Mouse (Mus musculus) lung, embryonic 16.5 days (tissue): ENCODE data around the gene Gpc6. TPM values are rescaled to one million over a fixed set of nuclear protein-coding genes. Genes with fewer than 3 reads are reported as not detected.

ENCODE experiments used
- ATAC-seq: fragments of 200-750 bp; cut with Nextera tagmentation; 2 replicates; pipeline ENCODE4 v1.8.0; 2017; ENCODE audit warnings: low read depth, mild to moderate bottlenecking, moderate library complexity
- H3K27ac ChIP-seq: fragments of 300-500 bp; sonication (generic); 2 replicates; pipeline ENCODE4 v1.5.1; 2014; ENCODE audit warnings: mild to moderate bottlenecking, control low read depth, low read length
- H3K27me3 ChIP-seq: fragments of 300-500 bp; sonication (generic); 2 replicates; pipeline ENCODE4 v1.6.1; 2014; ENCODE audit warnings: low read depth, low read length, mixed read lengths; ENCODE audit not compliant: control insufficient read depth, insufficient read depth
- H3K36me3 ChIP-seq: fragments of 300-500 bp; sonication (generic); 2 replicates; pipeline ENCODE4 v1.6.1; 2014; ENCODE audit warnings: low read length; ENCODE audit not compliant: control insufficient read depth, insufficient read depth
- H3K4me1 ChIP-seq: fragments of 300-500 bp; sonication (generic); replicated peaks from 2 replicates; pipeline ENCODE4 v1.6.1; 2014; ENCODE audit warnings: low read length, mixed read lengths; ENCODE audit not compliant: control insufficient read depth, insufficient read depth
- H3K4me2 ChIP-seq: fragments of 300-500 bp; sonication (generic); 2 replicates; pipeline ENCODE4 v1.6.1; 2014; ENCODE audit warnings: low read depth, low read length, control low read depth
- H3K4me3 ChIP-seq: fragments of 300-500 bp; sonication (generic); 2 replicates; pipeline ENCODE4 v1.5.1; 2014; ENCODE audit warnings: mild to moderate bottlenecking, low read length, control low read depth
- H3K9ac ChIP-seq: fragments of 300-500 bp; sonication (generic); 2 replicates; pipeline ENCODE4 v1.6.1; 2014; ENCODE audit warnings: low read length, control low read depth
- H3K9me3 ChIP-seq: fragments of 300-500 bp; sonication (generic); 2 replicates; pipeline ENCODE4 v1.6.1; 2016; ENCODE audit warnings: low read length; ENCODE audit not compliant: control insufficient read depth
- WGBS: fragments of 180-500 bp; shearing (Covaris S2); extraction: QIAGEN DNeasy Blood & Tissue Kit; methylation state at CpG from one replicate; pipeline ENCODE4 v1.1.7; 2014; 5-methylcytosine and 5-hydroxymethylcytosine counted together
- polyA plus RNA-seq: library from polyadenylated mRNA; unstranded; fragments of >200 nt; fragmentation: Nextera tagmentation; extraction: Ambion mirVana; gene quantifications from 2 replicates; pipeline ENCODE4 v1.2.1, GENCODE M21; 2015

The Gpc6 gene
- polyA plus RNA-seq, 1 experiment from 2014 or later = 26.1 TPM

DNA sequence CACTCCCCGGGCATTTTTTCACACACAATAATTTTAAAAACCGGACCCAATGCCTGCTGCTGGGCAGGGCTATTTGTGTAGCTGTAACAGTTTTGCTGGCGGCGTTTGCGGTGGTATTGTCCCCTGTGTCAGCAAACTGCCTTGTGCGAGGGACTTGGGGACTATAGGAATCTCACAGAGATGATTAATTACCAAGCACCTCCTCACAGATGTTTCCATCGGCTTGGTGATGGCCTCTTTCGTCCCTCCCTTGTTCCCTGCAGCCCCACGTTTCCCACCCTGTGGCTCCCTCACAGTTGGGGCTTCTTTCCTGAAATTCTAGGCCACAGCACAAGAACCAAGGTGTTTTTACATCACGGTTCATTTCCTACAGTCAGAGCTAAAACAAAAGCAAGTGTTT, 980.6 kb downstream of the Gpc6 start:
- Histone ChIP-seq H3K4me3 (no peak overlapping the region), H3K4me2 (peak overlapping the region; percentile 30; the same call in 1 of the 2 replicates), H3K9me3 (no peaks in the 10 kb centered on the region), H3K9ac (no peak overlapping the region), H3K4me1 (peaks cover 14% of the 10 kb centered on the region), H3K27ac (no peak overlapping the region), H3K36me3 (no peaks in the 10 kb centered on the region), H3K27me3 (no peaks in the 10 kb centered on the region)
- no peak for ATAC-seq
- 28% methylated on average over 10 of the region's 10 CpGs for WGBS

DNA sequence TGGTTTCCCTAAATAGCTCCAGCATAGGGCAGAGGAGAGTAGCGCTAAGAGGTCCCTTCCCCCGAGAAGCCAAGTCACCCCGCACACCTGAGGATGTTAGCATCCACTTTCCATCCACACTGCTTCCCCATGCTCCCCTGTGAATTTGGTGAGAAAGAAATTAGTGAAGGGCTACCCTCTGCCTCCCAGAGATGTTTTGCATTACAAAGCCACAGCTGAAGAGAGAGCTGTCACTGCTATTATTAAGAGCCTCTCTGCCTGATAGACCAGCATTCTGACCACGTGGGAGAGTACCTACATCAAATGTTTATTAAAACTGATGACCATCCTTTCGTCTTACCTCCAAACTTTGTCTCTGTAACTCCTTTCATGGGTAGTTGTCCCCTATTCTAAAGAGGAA, 981.2 kb downstream of the Gpc6 start:
- ATAC-seq = no peak
- no peak overlapping the region for H3K4me2 ChIP-seq
- no peaks in the 10 kb centered on the region for H3K9me3 ChIP-seq
- H3K4me1 ChIP-seq = peaks cover 14% of the 10 kb centered on the region
- no peak overlapping the region for H3K4me3 ChIP-seq
- WGBS = 71% methylated on average over 5 of the region's 5 CpGs
- H3K27me3 ChIP-seq = no peaks in the 10 kb centered on the region
- no peak overlapping the region for H3K9ac ChIP-seq
- H3K27ac ChIP-seq = no peak overlapping the region
- no peaks in the 10 kb centered on the region for H3K36me3 ChIP-seq

DNA sequence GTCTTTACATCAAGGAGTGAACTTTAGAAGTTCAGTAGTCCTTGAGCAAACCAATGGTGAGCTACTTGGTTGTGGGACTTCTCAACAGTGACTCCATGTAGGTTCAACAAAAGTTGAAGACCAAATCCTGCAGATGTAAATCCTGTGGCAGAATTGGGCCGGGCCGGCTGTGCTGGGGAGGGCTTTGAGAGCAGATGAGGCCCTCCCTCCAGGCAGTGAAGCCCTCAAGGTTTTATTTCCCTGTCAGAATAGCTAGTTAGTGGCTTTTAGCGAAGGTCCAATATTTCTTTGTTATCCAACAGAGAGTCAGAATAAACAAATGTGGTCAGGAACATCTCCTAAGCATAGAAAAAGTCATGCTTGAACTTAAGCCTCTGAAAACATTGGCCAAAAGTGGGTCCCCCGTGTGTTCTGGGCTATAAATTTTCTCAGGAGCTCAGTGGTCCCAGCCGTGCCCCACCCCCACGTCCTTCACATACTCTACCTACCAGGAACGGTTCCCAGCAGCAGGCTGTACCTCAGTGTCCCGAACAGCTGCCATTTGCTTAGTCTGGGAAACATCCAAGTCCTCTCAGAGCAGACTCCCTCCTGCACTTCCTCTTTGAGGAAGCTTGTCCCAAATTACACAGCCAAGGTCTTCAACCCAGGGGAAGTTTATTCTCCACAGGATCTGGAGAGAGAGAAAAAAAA, 983.3 kb downstream of the Gpc6 start:
- no peaks in the 10 kb centered on the region for H3K27me3 ChIP-seq
- H3K27ac ChIP-seq = no peak overlapping the region
- H3K9ac ChIP-seq = no peak overlapping the region
- WGBS = 55% methylated on average over 8 of the region's 8 CpGs
- ATAC-seq = no peak
- H3K36me3 ChIP-seq = no peaks in the 10 kb centered on the region
- H3K4me1 ChIP-seq = peaks cover 14% of the 10 kb centered on the region
- H3K4me2 ChIP-seq = no peak overlapping the region
- no peak overlapping the region for H3K4me3 ChIP-seq
- no peaks in the 10 kb centered on the region for H3K9me3 ChIP-seq

DNA sequence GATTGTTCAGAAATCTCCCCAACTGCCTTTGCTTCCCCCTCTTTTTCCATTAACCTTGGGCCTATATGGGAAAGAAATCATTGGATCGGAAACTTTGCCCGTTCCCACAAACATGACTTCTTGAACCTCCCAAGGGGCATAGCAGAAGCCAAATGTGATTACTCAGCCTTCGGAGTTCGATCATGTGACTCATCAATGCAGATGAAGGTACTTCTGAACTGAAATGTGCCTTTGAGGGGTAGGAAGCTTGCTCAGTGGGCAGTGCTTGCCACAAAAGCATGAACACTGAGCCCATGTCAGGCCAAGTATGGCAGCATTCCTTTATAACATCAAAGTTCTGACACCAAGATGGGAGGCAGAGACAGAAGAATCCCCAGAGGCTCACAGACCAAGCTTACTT, 983.9 kb downstream of the Gpc6 start:
- no peak overlapping the region for H3K9ac ChIP-seq
- H3K4me1 ChIP-seq = peaks cover 14% of the 10 kb centered on the region
- no peaks in the 10 kb centered on the region for H3K27me3 ChIP-seq
- H3K4me2 ChIP-seq = no peak overlapping the region
- no peak for ATAC-seq
- H3K27ac ChIP-seq = no peak overlapping the region
- no peaks in the 10 kb centered on the region for H3K36me3 ChIP-seq
- no peak overlapping the region for H3K4me3 ChIP-seq
- H3K9me3 ChIP-seq = no peaks in the 10 kb centered on the region
- WGBS = 78% methylated on average over 4 of the region's 4 CpGs

DNA sequence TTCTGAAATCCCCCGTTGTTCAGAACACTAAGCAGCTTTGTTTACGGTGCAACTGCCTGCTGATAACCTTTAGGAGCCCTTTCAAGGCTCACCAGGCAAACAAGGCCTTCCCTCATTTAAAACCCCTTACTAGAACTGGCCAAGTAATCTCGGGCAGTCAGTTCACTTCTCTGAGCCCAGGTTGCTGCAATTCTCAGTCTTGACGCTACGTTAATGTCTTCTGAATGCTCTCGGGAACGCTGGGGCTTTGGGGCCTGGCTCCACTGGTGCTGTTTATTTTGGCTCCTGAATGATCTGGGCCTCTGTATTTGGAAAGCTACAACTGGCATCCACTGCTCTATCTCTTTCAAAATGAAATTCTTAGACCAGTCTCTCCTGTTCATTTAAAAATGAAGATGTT, 985.2 kb downstream of the Gpc6 start:
- WGBS = 26% methylated on average over 7 of the region's 7 CpGs
- Histone ChIP-seq H3K4me2 (no peak overlapping the region), H3K36me3 (no peaks in the 10 kb centered on the region), H3K27me3 (no peaks in the 10 kb centered on the region), H3K9ac (no peak overlapping the region), H3K9me3 (no peaks in the 10 kb centered on the region), H3K27ac (no peak overlapping the region), H3K4me3 (no peak overlapping the region), H3K4me1 (peaks cover 6% of the 10 kb centered on the region)
- ATAC-seq = no peak

DNA sequence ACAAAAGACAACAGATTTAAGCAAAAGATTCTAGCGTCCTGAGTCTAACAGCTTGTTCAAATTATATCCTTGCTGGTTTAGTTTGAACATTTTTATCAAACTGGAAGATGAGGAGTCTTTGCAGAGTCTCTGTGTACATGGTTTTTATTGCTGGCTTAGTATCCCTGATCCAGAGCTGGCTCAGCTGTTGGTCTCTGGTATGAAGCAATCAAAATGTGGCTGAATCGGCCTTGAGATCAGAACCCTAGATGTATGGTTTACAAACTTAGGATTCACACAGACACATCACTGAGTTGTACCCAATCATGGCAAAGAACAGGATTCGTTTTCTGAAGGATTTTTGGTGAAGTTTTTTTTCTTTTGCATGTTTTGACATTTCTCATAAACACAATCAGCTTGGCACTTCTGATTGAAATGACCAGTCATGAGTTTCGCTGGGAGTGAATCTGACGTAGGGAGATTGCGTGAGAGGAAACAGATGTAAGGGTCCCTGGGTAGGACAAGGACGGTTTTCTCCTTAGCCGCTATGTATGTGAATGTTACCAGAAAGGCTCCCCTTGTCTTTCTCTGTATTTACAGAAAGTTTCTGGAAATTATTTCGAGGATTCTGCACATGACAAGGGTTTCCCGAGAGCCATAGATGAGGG, 987.6 kb downstream of the Gpc6 start:
- ATAC-seq = peak; percentile 89

DNA sequence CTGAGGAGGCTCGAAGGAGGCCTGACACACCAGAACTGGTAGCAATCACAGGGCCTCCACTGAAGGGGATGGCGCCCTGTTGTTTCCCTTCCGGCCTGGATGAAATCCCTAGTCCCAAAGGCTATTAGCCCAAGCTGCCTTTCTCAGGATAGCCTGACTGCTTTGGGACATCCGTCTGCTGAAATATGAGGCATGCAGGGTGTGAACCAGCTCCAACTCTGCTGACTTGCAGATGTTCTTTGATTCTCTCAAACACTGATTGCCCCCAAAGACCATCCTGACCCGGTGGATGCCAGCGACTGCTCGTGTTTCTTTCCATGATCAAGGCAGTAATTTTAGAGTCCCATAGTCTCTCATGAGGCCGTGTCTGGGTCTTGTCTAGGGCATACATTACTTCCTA, 991.5 kb downstream of the Gpc6 start:
- no peak for ATAC-seq
- Histone ChIP-seq H3K4me2 (no peak overlapping the region), H3K9ac (no peak overlapping the region), H3K27me3 (no peaks in the 10 kb centered on the region), H3K4me3 (no peak overlapping the region), H3K36me3 (no peaks in the 10 kb centered on the region), H3K27ac (no peak overlapping the region), H3K9me3 (no peaks in the 10 kb centered on the region), H3K4me1 (no peaks in the 10 kb centered on the region)
- 83% methylated on average over 8 of the region's 8 CpGs for WGBS

More for the DNA sequence above, 987.6 kb downstream of the Gpc6 start:
- no peak overlapping the region for H3K4me2 ChIP-seq
- no peaks in the 10 kb centered on the region for H3K27me3 ChIP-seq
- WGBS = 59% methylated on average over 10 of the region's 10 CpGs
- H3K4me1 ChIP-seq = no peaks in the 10 kb centered on the region; the same call in none of the 2 replicates
- no peak overlapping the region for H3K4me3 ChIP-seq
- H3K9me3 ChIP-seq = no peaks in the 10 kb centered on the region
- no peaks in the 10 kb centered on the region for H3K36me3 ChIP-seq
- H3K9ac ChIP-seq = no peak overlapping the region; the same call in 1 of the 2 replicates
- H3K27ac ChIP-seq = peak overlapping the region; percentile 70

DNA sequence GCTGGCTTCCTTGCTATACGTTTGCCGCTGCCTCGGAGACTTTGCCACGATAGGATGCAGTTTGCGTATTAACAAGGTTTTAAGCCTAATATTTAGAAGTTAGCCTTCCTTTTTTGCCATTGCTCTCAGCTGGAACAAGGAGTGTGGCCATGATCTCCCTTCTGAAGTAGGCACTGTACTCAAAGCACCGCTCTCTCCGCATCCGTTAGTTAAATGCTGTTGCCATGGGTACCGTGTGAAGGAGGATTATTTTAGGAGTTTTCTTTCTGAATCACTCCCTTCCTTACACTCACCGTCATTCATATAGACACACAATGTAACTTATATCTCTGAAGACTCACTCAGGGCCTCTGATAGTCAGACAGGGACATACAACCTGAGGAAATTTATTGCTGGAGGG, 993.6 kb downstream of the Gpc6 start:
- Histone ChIP-seq H3K4me2 (no peak overlapping the region), H3K4me1 (no peaks in the 10 kb centered on the region), H3K4me3 (no peak overlapping the region), H3K9ac (no peak overlapping the region), H3K27me3 (no peaks in the 10 kb centered on the region), H3K36me3 (no peaks in the 10 kb centered on the region), H3K9me3 (no peaks in the 10 kb centered on the region), H3K27ac (no peak overlapping the region)
- 89% methylated on average over 10 of the region's 10 CpGs for WGBS
- ATAC-seq = no peak

DNA sequence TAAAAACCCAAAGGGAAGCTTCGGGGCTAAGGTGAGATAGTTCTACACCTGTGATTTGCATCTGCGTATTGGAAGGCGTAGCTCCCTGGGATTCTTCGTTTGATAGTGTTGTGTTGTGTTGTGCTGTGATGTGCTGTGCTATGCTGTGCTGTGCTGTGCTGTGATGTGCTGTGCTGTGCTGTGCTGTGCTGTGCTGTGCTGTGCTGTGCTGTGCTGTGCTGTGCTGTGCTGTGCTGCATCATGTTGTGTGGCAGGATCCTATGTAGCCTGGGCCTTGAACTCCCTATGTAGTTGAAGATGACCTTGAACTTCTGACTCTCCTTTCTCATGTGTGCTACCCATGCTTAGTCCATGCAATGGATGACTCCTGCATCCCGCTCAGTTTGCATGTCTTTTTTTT, 994.5 kb downstream of the Gpc6 start:
- no peak overlapping the region for H3K27ac ChIP-seq
- WGBS = 94% methylated on average over 5 of the region's 5 CpGs
- H3K27me3 ChIP-seq = no peaks in the 10 kb centered on the region
- no peak overlapping the region for H3K9ac ChIP-seq
- H3K9me3 ChIP-seq = no peaks in the 10 kb centered on the region
- H3K4me3 ChIP-seq = no peak overlapping the region
- H3K4me1 ChIP-seq = no peaks in the 10 kb centered on the region
- H3K4me2 ChIP-seq = no peak overlapping the region
- H3K36me3 ChIP-seq = no peaks in the 10 kb centered on the region
- ATAC-seq = no peak
